Mouse (Mus musculus) lung, postnatal 25 days (tissue): ENCODE measurements at regions not wholly inside any gene's neighbourhood (a gene's known extent, or its start where the extent isn't known, plus 50 kb on each side); places are given as distances from the start of the nearest gene placed in this dataset.

Source experiments
- DNase-seq: peaks from one replicate; pipeline ENCODE4 v3.0.0; 2022; ENCODE audit warnings: low spot score

- no peak for DNase-seq
Observed at GRCm38 (mm10) chr8:6813816-6814215, 1708.7 kb upstream of the Slc10a2 start.

GRCm38 (mm10) chr8:6807116-6807515 lies 1702.0 kb upstream of the Slc10a2 start:
- no peak for DNase-seq

GRCm38 (mm10) chr8:6803199-6803598 lies 1698.0 kb upstream of the Slc10a2 start:
- no peak for DNase-seq

DNA sequence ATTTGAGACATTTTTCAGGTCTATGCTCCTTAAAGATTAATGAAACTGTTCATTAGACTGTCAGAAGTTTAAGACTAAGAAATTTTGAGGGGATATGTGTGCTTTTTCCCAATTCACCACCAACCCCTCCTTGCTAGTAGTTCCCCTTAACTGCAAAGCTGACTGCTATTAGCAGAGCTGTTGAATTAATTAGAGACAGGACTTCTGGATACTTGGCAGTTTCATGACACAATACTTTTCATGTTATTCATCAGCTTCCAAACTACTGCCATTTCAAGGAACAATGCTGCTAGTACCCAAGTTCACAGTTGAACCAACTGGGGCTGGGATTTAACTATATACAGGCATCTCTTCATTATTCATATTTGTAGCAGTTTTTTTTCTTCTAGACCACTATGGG lies 1695.9 kb upstream of the Slc10a2 start:
- no peak for DNase-seq

- DNase-seq, result no peak
Observed at GRCm38 (mm10) chr8:6789096-6789495, 1683.9 kb upstream of the Slc10a2 start.

- DNase-seq, result no peak
Observed at GRCm38 (mm10) chr8:6780983-6781382, 1675.8 kb upstream of the Slc10a2 start.

- DNase-seq, result no peak
Observed at GRCm38 (mm10) chr8:6775103-6775502, 1670.0 kb upstream of the Slc10a2 start.

DNA sequence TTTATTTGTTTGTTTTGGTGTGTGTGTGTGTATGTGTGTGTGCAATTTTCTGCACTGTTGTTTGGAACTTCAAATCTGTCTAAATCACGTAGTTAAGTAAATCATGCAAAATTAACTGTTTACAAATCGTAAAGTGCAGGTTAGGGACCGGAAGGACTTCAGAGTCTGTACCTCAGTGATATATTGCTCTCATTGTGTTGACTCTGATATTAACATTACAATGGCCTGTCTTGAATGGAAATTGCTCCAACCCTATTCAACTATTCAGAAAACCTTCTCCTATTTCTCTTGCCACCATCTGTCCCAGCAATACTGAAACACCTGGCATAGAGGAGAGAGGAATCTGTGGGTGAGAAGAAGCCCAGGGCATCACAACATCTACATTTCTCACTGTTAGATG lies 1624.4 kb upstream of the Slc10a2 start:
- no peak for DNase-seq

DNA sequence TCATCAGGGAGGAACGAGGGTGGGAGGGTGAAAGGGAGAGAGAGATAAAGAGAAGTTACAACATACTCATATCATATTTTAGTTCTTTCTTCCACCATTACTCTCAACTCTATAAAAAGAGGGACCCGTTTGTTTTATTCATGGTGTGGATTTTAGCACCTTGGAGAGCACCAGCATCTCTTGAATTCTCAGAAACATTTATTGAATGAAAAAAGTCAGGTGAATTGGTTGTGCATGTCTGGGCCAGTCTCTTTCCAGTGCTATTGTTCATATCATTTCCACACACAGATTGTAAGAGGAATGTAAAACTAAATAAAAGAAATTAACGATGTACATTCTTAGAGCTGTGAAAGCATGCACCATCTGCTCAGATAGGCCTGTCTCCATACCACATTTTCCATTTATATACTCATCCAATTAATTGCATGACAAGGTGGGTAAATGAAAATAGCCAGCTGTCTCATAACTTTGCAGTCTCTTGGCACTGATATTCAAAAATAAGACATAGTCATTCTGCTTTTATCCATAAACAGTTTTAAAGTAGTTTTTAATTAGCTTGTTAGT lies 1603.8 kb upstream of the Slc10a2 start:
- DNase-seq, result no peak

DNA sequence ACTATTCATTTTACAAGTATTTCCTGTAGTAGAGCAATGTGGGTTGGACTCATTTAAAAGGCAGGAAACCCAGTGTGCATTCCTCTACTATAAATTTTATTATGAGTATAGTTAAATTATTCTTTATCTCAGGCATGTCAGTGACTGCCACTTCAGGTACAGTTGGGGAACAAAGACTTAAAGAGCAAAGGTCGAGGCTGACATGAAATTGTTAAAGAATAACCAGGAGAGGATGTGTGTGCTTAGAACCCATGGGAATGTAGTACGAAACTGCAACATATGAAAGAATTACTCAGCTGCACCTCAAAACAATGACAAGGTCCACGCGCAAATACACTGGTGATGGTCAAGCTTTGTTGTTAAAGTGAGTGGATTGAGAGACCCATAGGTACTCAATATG lies 1583.4 kb upstream of the Slc10a2 start:
- DNase-seq, result no peak

GRCm38 (mm10) chr8:6658860-6659259 lies 1553.7 kb upstream of the Slc10a2 start:
- no peak for DNase-seq

GRCm38 (mm10) chr8:6657451-6657990 lies 1552.4 kb upstream of the Slc10a2 start:
- DNase-seq, result no peak

DNA sequence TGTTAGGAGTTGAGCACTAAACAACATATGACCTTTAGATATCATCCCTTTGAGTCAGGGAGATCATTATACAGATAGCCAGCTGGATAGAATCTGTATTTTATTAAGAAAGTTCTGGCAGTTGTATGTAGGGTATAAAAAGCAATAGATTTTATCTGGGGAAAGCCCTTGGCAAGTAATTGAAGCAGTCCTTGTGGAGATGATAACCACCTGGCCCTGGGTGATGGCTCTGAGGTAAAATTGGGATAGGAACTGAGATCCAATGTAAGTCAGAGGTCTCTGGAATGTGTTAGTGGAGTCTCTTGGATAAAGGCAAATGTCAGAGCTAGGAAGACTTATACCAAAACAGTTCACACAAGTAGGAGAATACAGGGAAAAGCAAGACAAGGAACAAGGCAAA lies 1547.0 kb upstream of the Slc10a2 start:
- no peak for DNase-seq

DNA sequence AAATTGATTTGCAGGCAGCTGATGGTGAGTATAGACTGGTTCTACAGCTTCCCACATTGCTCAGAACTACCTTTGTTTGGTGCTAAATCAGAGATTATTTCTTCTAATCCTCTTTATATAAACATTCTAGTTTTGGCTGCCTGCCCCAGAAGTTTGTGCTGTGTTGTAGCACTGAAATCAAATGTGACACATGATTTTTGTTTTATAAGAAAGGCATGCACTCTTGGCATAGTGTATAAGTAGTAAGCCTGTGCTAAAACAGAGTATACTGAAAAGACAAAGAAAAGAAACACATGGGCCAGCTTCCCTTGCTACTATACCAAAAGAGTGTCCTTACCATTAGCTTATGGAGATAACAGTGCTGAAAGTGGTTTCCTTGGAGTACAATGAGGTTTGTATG lies 1542.9 kb upstream of the Slc10a2 start:
- DNase-seq, result no peak

GRCm38 (mm10) chr8:6645287-6645957 lies 1540.3 kb upstream of the Slc10a2 start:
- DNase-seq, result no peak

GRCm38 (mm10) chr8:6644396-6644795 lies 1539.2 kb upstream of the Slc10a2 start:
- no peak for DNase-seq

DNA sequence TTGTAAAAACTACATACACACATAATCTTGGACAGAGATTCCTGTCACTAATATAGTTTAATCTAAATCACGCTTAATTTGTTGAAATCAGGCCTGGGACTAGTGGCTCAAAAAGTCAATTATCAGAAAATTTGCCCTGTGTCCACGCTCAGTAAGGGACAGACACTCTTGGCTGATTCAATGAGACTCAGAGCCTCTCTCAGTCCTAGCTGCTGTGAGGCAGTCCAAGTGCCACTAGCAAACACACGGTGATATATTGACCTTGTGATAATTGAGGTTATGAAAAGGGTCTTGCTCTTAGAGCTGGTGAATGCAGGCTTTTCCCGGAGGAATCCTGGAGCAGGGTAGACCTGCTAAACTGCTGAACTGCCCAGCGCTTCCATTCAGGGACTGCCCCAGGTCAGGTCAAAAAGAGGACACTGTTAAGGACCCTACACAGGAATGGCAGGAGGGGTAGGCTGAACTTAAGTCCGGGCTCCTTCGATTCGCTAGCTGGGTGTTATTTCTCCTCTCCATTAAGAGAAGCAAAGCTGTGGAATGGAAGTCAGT lies 1521.9 kb upstream of the Slc10a2 start:
- DNase-seq, result no peak

DNA sequence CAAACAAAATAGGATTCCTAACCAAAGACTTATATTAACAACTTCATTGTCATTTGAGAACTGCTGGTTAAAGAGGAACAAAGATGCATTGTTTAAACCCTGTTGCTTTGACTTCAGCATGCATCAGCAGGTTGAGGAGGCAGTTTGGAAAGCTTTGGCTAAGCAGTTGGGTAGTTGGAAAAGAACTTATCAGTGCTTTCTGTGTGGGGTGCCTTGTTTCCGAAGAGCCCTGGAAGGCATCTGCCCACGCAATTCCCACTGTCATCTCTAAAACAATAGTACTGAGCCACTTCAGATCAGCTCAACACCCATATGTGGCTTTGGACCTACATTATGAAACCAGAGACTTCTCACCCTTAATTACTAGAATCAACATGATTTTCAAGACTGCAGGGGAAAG lies 1503.7 kb upstream of the Slc10a2 start:
- DNase-seq, result no peak

GRCm38 (mm10) chr8:6606854-6607535 lies 1501.8 kb upstream of the Slc10a2 start:
- no peak for DNase-seq

- DNase-seq, result no peak
Observed at GRCm38 (mm10) chr8:6604232-6604804, 1499.2 kb upstream of the Slc10a2 start.

DNA sequence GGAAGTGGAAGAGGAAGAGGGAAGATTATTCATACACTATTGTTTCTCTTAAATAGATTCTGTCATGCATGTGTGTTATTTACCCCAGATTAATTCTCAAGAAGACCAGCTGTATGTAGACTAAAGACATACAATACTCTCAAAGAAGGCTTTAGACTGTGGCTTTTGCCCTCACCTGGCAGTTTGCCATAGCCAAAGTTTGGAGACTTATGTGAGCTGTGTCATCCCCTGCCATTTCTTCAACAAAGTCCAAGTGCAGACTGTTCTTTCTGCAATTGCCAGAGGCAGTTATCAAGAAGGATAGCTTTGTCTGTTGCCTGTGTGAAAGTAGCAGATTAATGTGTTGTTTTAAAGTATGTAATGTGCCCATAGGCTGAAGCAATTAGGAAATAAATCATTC lies 1485.0 kb upstream of the Slc10a2 start:
- DNase-seq, result no peak

DNA sequence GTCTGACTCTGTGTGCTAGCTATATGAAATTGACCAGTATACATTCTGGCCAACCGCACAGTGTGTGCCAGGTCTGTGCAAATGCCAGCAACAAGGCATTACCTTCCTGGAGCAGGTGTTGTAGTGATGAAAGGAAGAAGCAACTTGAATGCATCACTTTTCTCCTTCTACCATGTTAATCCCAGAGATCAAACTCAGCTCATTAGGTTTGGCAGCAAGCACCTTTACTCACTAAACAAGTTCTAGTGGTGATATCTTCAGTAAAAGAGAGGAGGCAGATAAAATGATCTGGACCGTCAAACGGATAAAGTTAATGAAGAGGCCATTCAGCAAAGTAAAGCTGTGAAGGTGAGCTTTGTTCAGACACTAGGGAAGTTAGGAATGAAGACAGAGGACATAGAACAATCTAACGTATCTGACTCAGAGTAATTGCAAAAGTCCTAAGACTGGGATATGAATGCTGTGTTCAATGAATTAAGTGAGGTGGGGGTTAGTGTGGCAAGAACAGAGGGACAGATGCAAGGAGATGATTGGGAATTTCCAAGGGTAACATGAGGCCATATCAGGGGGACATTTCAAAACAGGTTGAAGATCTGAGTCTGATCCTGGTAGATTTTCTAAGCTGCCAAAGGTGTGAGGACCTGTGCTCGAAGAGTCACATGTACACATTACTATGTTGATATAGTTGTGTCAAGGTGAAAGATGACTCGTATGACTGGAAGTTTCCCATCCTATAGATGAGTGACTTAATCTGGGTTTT lies 1478.4 kb upstream of the Slc10a2 start:
- DNase-seq, result no peak
